Mouse (Mus musculus) forebrain, embryonic 16.5 days (tissue): Measurements from ENCODE around the gene Abhd4. TPM values are rescaled to one million over a fixed set of nuclear protein-coding genes. Genes with fewer than 3 reads are reported as not detected.

Source experiments
- ATAC-seq: fragments of 200-750 bp; cut with Nextera tagmentation; 2 replicates; pipeline ENCODE4 v1.8.0; 2017; ENCODE audit warnings: mild to moderate bottlenecking, moderate library complexity
- H3K27ac ChIP-seq: fragments of 300-500 bp; sonication (generic); 2 replicates; pipeline ENCODE4 v1.5.1; 2014; ENCODE audit warnings: low read length, control low read depth
- H3K27me3 ChIP-seq: fragments of 300-500 bp; sonication (generic); replicated peaks from 2 replicates; pipeline ENCODE4 v1.6.1; 2014; ENCODE audit warnings: low read length; ENCODE audit not compliant: control insufficient read depth, insufficient read depth
- H3K36me3 ChIP-seq: fragments of 300-500 bp; sonication (generic); 2 replicates; pipeline ENCODE4 v1.6.1; 2014; ENCODE audit not compliant: control insufficient read depth, insufficient read depth
- H3K4me1 ChIP-seq: fragments of 300-500 bp; sonication (generic); replicated peaks from 2 replicates; pipeline ENCODE4 v1.6.1; 2014; ENCODE audit warnings: low read length; ENCODE audit not compliant: control insufficient read depth, insufficient read depth
- H3K4me2 ChIP-seq: fragments of 300-500 bp; sonication (generic); 2 replicates; pipeline ENCODE4 v1.6.1; 2014; ENCODE audit warnings: mild to moderate bottlenecking, low read length, control low read depth
- H3K4me3 ChIP-seq: fragments of 300-500 bp; sonication (generic); replicated peaks from 2 replicates; pipeline ENCODE4 v1.5.1; 2014; ENCODE audit warnings: mild to moderate bottlenecking, low read length, control low read depth
- H3K9ac ChIP-seq: fragments of 300-500 bp; sonication (generic); replicated peaks from 2 replicates; pipeline ENCODE4 v1.6.1; 2014; ENCODE audit warnings: low read depth, low read length, control low read depth
- H3K9me3 ChIP-seq: fragments of 300-500 bp; sonication (generic); 2 replicates; pipeline ENCODE4 v1.6.1; 2016; ENCODE audit warnings: low read length; ENCODE audit not compliant: control insufficient read depth
- WGBS: fragments of 180-500 bp; shearing (Covaris S2); extraction: QIAGEN DNeasy Blood & Tissue Kit; methylation state at CpG from one replicate; pipeline ENCODE4 v1.1.7; 2014; 5-methylcytosine and 5-hydroxymethylcytosine counted together
- polyA plus RNA-seq: library from polyadenylated mRNA; unstranded; fragments of >200 nt; fragmentation: Nextera tagmentation; extraction: Ambion mirVana; gene quantifications from 2 replicates; pipeline ENCODE4 v1.2.1, GENCODE M21; 2015

The Abhd4 gene
- polyA plus RNA-seq, 1 experiment from 2014 or later = 50.2 TPM

DNA sequence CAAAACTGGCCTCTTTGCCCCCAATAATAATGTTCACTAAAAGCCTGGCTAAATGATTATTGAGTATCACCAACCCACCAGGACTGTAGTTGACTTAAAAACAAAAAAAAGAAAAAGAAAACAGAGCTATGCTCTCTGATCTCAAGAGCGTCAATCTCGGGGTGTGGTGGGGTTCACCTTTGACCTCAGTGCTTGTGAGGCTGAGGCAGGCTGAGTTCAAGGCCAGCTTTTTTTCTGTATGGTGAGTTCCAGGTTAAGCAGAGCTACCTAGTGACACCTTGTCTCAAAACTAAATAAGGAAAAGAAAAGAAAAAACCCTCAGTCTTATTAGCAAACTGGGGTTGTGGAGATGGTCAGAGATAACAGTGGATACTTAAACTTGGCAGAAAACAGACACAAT is 43.6 kb upstream of the Abhd4 start:
- no peak for ATAC-seq
- 92% methylated on average over 2 of the region's 2 CpGs for WGBS
- Histone ChIP-seq H3K4me2 (no peak overlapping the region), H3K27me3 (no peaks in the 10 kb centered on the region), H3K9ac (no peak overlapping the region), H3K4me3 (no peak overlapping the region), H3K9me3 (no peaks in the 10 kb centered on the region), H3K27ac (no peak overlapping the region), H3K4me1 (no peaks in the 10 kb centered on the region), H3K36me3 (no peaks in the 10 kb centered on the region)

GRCm38 (mm10) chr14:54211199-54211598 is 42.8 kb upstream of the Abhd4 start:
- no peak overlapping the region for H3K9ac ChIP-seq
- 92% methylated on average over 8 of the region's 8 CpGs for WGBS
- no peaks in the 10 kb centered on the region for H3K36me3 ChIP-seq
- ATAC-seq = no peak
- H3K27ac ChIP-seq = no peak overlapping the region
- no peak overlapping the region for H3K4me3 ChIP-seq
- no peaks in the 10 kb centered on the region for H3K4me1 ChIP-seq
- H3K9me3 ChIP-seq = no peaks in the 10 kb centered on the region
- no peaks in the 10 kb centered on the region for H3K27me3 ChIP-seq
- no peak overlapping the region for H3K4me2 ChIP-seq

DNA sequence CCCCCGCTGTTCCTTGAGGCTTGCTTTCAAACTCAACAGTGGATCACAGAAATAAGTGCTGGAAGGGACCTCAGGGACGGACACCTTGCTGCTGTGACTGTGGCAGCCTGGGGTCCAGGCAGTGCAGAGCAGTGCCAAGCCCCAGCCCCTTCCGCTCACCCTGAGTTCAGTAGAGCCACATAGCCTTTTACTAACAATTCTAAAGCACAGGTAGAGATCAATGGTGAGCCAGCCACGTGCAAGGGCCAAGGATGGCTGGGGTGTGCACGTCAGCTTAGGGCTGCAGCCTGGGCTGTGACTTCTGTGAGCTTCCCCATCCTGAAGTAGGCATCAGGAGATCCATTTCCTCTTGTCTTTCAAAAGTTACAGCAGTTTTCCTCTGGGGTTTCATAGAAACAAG is 42.2 kb upstream of the Abhd4 start:
- Histone ChIP-seq H3K4me2 (no peak overlapping the region), H3K4me3 (no peak overlapping the region), H3K9ac (no peak overlapping the region), H3K27ac (no peak overlapping the region), H3K27me3 (no peaks in the 10 kb centered on the region), H3K9me3 (no peaks in the 10 kb centered on the region), H3K36me3 (no peaks in the 10 kb centered on the region), H3K4me1 (no peaks in the 10 kb centered on the region)
- ATAC-seq = no peak
- WGBS = 86% methylated on average over 5 of the region's 5 CpGs

- H3K4me2 ChIP-seq = no peak overlapping the region
- H3K9ac ChIP-seq = no peak overlapping the region
- H3K27ac ChIP-seq = no peak overlapping the region
- H3K9me3 ChIP-seq = no peaks in the 10 kb centered on the region
- H3K4me1 ChIP-seq = no peaks in the 10 kb centered on the region
- H3K4me3 ChIP-seq = no peak overlapping the region
- H3K27me3 ChIP-seq = no peaks in the 10 kb centered on the region
- H3K36me3 ChIP-seq = no peaks in the 10 kb centered on the region
- WGBS = 77% methylated on average over 2 of the region's 2 CpGs
- ATAC-seq = no peak
Observed at GRCm38 (mm10) chr14:54213734-54214133, 40.3 kb upstream of the Abhd4 start.

DNA sequence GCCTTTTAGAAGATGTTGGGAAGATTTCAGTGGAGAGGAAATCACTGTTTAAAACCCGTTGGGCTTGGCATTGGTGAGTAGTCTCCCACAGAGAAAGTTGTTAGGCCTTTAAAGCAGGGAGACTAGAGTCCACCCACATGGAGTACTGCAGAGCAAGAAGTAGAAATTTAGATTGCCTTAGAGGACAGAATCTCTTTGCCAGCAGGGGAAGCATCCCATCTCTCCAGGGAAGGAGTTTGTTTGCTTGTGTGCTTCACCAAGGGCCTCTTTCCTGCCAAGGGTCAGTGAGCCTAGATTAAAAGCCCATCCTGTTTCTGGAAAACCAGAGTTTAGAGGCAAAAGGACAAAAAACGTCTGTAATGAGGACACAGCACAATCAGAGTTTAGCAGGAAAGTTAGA is 39.5 kb upstream of the Abhd4 start:
- Histone ChIP-seq H3K27me3 (no peaks in the 10 kb centered on the region), H3K4me2 (no peak overlapping the region), H3K9me3 (no peaks in the 10 kb centered on the region), H3K36me3 (no peaks in the 10 kb centered on the region), H3K9ac (no peak overlapping the region), H3K4me3 (no peak overlapping the region), H3K4me1 (no peaks in the 10 kb centered on the region), H3K27ac (no peak overlapping the region)
- no peak for ATAC-seq
- 29% methylated on average over 2 of the region's 2 CpGs for WGBS

- Histone ChIP-seq H3K4me3 (no peak overlapping the region), H3K4me1 (no peaks in the 10 kb centered on the region), H3K27me3 (no peaks in the 10 kb centered on the region), H3K27ac (no peak overlapping the region), H3K9me3 (no peaks in the 10 kb centered on the region), H3K9ac (no peak overlapping the region), H3K36me3 (no peaks in the 10 kb centered on the region), H3K4me2 (no peak overlapping the region)
- no peak for ATAC-seq
- 79% methylated on average over 10 of the region's 10 CpGs for WGBS
Observed at GRCm38 (mm10) chr14:54214901-54215300, 39.1 kb upstream of the Abhd4 start.

DNA sequence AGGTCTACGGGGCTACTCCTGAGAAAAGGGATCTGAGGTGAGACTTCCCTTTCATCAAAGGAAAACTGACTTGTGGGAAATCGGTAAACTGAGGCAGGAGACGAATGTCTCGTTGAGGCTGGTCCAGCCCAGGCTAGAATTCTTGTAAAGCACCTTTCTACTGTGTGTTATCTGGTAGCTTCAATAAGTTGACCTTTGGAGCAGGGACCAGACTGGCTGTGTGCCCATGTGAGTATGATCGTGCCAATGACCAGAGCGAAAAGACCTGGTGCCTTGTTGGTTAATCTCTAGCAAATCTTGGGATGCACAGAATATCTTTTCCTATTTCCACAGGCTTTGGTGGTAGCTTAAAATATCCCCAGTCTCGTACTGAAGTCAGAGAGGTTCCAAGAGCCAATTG is 37.9 kb upstream of the Abhd4 start:
- H3K27me3 ChIP-seq = no peaks in the 10 kb centered on the region
- no peak overlapping the region for H3K27ac ChIP-seq
- H3K36me3 ChIP-seq = no peaks in the 10 kb centered on the region
- no peak overlapping the region for H3K4me3 ChIP-seq
- H3K4me1 ChIP-seq = no peaks in the 10 kb centered on the region
- no peak overlapping the region for H3K4me2 ChIP-seq
- WGBS = 89% methylated on average over 7 of the region's 7 CpGs
- H3K9me3 ChIP-seq = no peaks in the 10 kb centered on the region
- no peak overlapping the region for H3K9ac ChIP-seq
- no peak for ATAC-seq

DNA sequence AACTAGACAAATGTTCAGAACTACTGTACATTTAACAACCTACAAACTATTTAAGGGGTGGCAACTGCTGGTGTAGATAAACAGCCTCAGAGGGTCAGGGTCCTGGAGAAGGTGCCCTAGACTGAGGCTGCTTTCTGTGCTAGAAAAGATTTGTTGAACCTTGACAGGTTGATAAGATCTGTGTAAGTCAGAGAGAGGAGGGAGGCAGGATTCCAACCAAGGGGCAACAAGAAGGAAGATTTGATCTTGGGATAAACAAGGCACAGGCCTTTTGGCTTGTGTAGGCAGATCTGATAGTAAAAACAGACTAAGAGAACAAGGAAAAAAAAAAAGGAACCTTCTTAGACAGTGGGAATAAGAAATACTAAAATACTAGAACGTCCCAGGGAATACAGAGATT is 35.8 kb upstream of the Abhd4 start:
- no peak overlapping the region for H3K27ac ChIP-seq
- H3K9me3 ChIP-seq = no peaks in the 10 kb centered on the region
- no peak overlapping the region for H3K4me2 ChIP-seq
- H3K9ac ChIP-seq = no peak overlapping the region
- no peaks in the 10 kb centered on the region for H3K4me1 ChIP-seq
- H3K4me3 ChIP-seq = no peak overlapping the region
- H3K36me3 ChIP-seq = no peaks in the 10 kb centered on the region
- 86% methylated on average over 1 of the region's 1 CpGs for WGBS
- H3K27me3 ChIP-seq = no peaks in the 10 kb centered on the region
- no peak for ATAC-seq

- 84% methylated on average over 9 of the region's 9 CpGs for WGBS
- ATAC-seq = no peak
- Histone ChIP-seq H3K4me1 (no peaks in the 10 kb centered on the region), H3K4me3 (no peak overlapping the region), H3K27ac (no peak overlapping the region), H3K27me3 (no peaks in the 10 kb centered on the region), H3K36me3 (no peaks in the 10 kb centered on the region), H3K9me3 (no peaks in the 10 kb centered on the region), H3K4me2 (no peak overlapping the region), H3K9ac (no peak overlapping the region)
Observed at GRCm38 (mm10) chr14:54218721-54219120, 35.3 kb upstream of the Abhd4 start.

- Histone ChIP-seq H3K4me3 (no peak overlapping the region), H3K27ac (no peak overlapping the region), H3K27me3 (no peaks in the 10 kb centered on the region), H3K9me3 (no peaks in the 10 kb centered on the region), H3K9ac (no peak overlapping the region), H3K36me3 (no peaks in the 10 kb centered on the region), H3K4me1 (no peaks in the 10 kb centered on the region), H3K4me2 (no peak overlapping the region)
- ATAC-seq = no peak
- 43% methylated on average over 8 of the region's 8 CpGs for WGBS
Observed at GRCm38 (mm10) chr14:54219256-54219655, 34.7 kb upstream of the Abhd4 start.
